Mouse (Mus musculus): Measurements from ENCODE around the gene Taf6l. TPM values are rescaled to one million over a fixed set of nuclear protein-coding genes. Genes with fewer than 3 reads are reported as not detected.
A peak's percentile ranks its signal among the peaks of the same experiment; 100 is the strongest.

The Taf6l gene
- polyA plus RNA-seq, 1 experiment from 2014 or later, result 32.2 TPM

GRCm38 (mm10) chr19:8798947-8799315 is 12.7 kb upstream of the Taf6l start:
- no peak for ATAC-seq
- no peak overlapping the region for H3K27ac ChIP-seq (ENCODE audit: low read length)

GRCm38 (mm10) chr19:8798264-8798946 is 12.2 kb upstream of the Taf6l start, which contains the start of gene Polr2g:
Polr2g (minus strand) TSS chr19:8798577.
- peak within 1 kb of the TSS; percentile 66 for H3K9ac ChIP-seq (replicated peaks; ENCODE audit: low read depth, low read length)
- no peaks in the 10 kb centered on the region for H3K27me3 ChIP-seq (replicated peaks; ENCODE audit: control insufficient read depth, insufficient read depth, low read length)
- no peaks in the 10 kb centered on the region for H3K9me3 ChIP-seq (ENCODE audit: control insufficient read depth, low read length)
- peak; percentile 61 for ATAC-seq
- H3K4me2 ChIP-seq (ENCODE audit: low read length), result peak within 1 kb of the TSS; percentile 87
- peaks cover 20% of the 10 kb centered on the region for H3K4me1 ChIP-seq (replicated peaks; ENCODE audit: control insufficient read depth, insufficient read depth, low read length)
- H3K27ac ChIP-seq (ENCODE audit: low read length), result peak within 1 kb of the TSS; percentile 60
- peaks cover 12% of the 10 kb centered on the region for H3K36me3 ChIP-seq (ENCODE audit: control insufficient read depth, insufficient read depth)
- peak within 1 kb of the TSS; percentile 61 for H3K4me3 ChIP-seq (replicated peaks; ENCODE audit: low read length)
- 2% methylated on average over 25 of the region's 25 CpGs for WGBS

More at GRCm38 (mm10) chr19:8798947-8799315, 12.7 kb upstream of the Taf6l start:
- Histone ChIP-seq H3K9ac (replicated peaks; ENCODE audit: low read depth, low read length) (no peak overlapping the region), H3K4me1 (replicated peaks; ENCODE audit: control insufficient read depth, insufficient read depth, low read length) (peaks cover 21% of the 10 kb centered on the region), H3K4me3 (replicated peaks; ENCODE audit: low read length) (no peak overlapping the region; the same call in 1 of the 2 replicates), H3K9me3 (ENCODE audit: control insufficient read depth, low read length) (no peaks in the 10 kb centered on the region), H3K36me3 (ENCODE audit: control insufficient read depth, insufficient read depth) (peaks cover 7% of the 10 kb centered on the region), H3K27me3 (replicated peaks; ENCODE audit: control insufficient read depth, insufficient read depth, low read length) (no peaks in the 10 kb centered on the region), H3K4me2 (ENCODE audit: low read length) (no peak overlapping the region; the same call in 1 of the 2 replicates)

- Histone ChIP-seq H3K4me1 (replicated peaks; ENCODE audit: control insufficient read depth, insufficient read depth, low read length) (peaks cover 12% of the 10 kb centered on the region), H3K9ac (replicated peaks; ENCODE audit: low read depth, low read length) (no peak overlapping the region), H3K4me2 (ENCODE audit: low read length) (no peak overlapping the region), H3K27me3 (replicated peaks; ENCODE audit: control insufficient read depth, insufficient read depth, low read length) (no peaks in the 10 kb centered on the region), H3K36me3 (ENCODE audit: control insufficient read depth, insufficient read depth) (peaks cover 18% of the 10 kb centered on the region), H3K4me3 (replicated peaks; ENCODE audit: low read length) (no peak overlapping the region), H3K27ac (ENCODE audit: low read length) (peak overlapping the region; percentile 37), H3K9me3 (ENCODE audit: control insufficient read depth, low read length) (no peaks in the 10 kb centered on the region)
- no peak for ATAC-seq
- WGBS, result 82% methylated on average over 7 of the region's 7 CpGs
Measured at GRCm38 (mm10) chr19:8790171-8790570, 4.0 kb upstream of the Taf6l start.

- 24% methylated on average over 1 of the region's 1 CpGs for WGBS
- H3K9ac ChIP-seq (replicated peaks; ENCODE audit: low read depth, low read length), result no peak overlapping the region
- peak overlapping the region; percentile 37 for H3K27ac ChIP-seq (ENCODE audit: low read length)
Measured at GRCm38 (mm10) chr19:8789171-8789570, 3.0 kb upstream of the Taf6l start.

GRCm38 (mm10) chr19:8788521-8788920 is 2.3 kb upstream of the Taf6l start:
- H3K27ac ChIP-seq (ENCODE audit: low read length), result peak overlapping the region; percentile 37; the same call in 1 of the 2 replicates
- no peak for ATAC-seq
- H3K27me3 ChIP-seq (replicated peaks; ENCODE audit: control insufficient read depth, insufficient read depth, low read length), result no peaks in the 10 kb centered on the region
- no peak overlapping the region for H3K9ac ChIP-seq (replicated peaks; ENCODE audit: low read depth, low read length)
- H3K9me3 ChIP-seq (ENCODE audit: control insufficient read depth, low read length), result no peaks in the 10 kb centered on the region
- no peak overlapping the region for H3K4me3 ChIP-seq (replicated peaks; ENCODE audit: low read length)
- no peak overlapping the region for H3K4me2 ChIP-seq (ENCODE audit: low read length)
- WGBS, result 15% methylated on average over 3 of the region's 3 CpGs
- peaks cover 8% of the 10 kb centered on the region for H3K36me3 ChIP-seq (ENCODE audit: control insufficient read depth, insufficient read depth)
- H3K4me1 ChIP-seq (replicated peaks; ENCODE audit: control insufficient read depth, insufficient read depth, low read length), result peaks cover 16% of the 10 kb centered on the region

More at GRCm38 (mm10) chr19:8789171-8789570, 3.0 kb upstream of the Taf6l start:
- Histone ChIP-seq H3K9me3 (ENCODE audit: control insufficient read depth, low read length) (no peaks in the 10 kb centered on the region), H3K4me2 (ENCODE audit: low read length) (no peak overlapping the region), H3K27me3 (replicated peaks; ENCODE audit: control insufficient read depth, insufficient read depth, low read length) (no peaks in the 10 kb centered on the region), H3K4me1 (replicated peaks; ENCODE audit: control insufficient read depth, insufficient read depth, low read length) (peaks cover 16% of the 10 kb centered on the region), H3K4me3 (replicated peaks; ENCODE audit: low read length) (no peak overlapping the region), H3K36me3 (ENCODE audit: control insufficient read depth, insufficient read depth) (peaks cover 14% of the 10 kb centered on the region)
- no peak for ATAC-seq

GRCm38 (mm10) chr19:8774951-8775421 is 11.2 kb downstream of the Taf6l start:
- 5% methylated on average over 20 of the region's 20 CpGs for WGBS
- Histone ChIP-seq H3K36me3 (ENCODE audit: control insufficient read depth, insufficient read depth) (peaks cover 9% of the 10 kb centered on the region; the same call in 1 of the 2 replicates), H3K27me3 (replicated peaks; ENCODE audit: control insufficient read depth, insufficient read depth, low read length) (no peaks in the 10 kb centered on the region), H3K27ac (ENCODE audit: low read length) (peak overlapping the region; percentile 99), H3K4me1 (replicated peaks; ENCODE audit: control insufficient read depth, insufficient read depth, low read length) (peaks cover 34% of the 10 kb centered on the region), H3K9me3 (ENCODE audit: control insufficient read depth, low read length) (no peaks in the 10 kb centered on the region), H3K4me3 (replicated peaks; ENCODE audit: low read length) (peak overlapping the region; percentile 82), H3K4me2 (ENCODE audit: low read length) (peak overlapping the region; percentile 99), H3K9ac (replicated peaks; ENCODE audit: low read depth, low read length) (peak overlapping the region; percentile 96)
- no peak for ATAC-seq

GRCm38 (mm10) chr19:8774086-8774835 is 12.0 kb downstream of the Taf6l start, which contains the start of gene Tmem179b:
Tmem179b (minus strand) TSS chr19:8774467.
- H3K4me1 ChIP-seq (replicated peaks; ENCODE audit: control insufficient read depth, insufficient read depth, low read length), result peaks cover 34% of the 10 kb centered on the region
- H3K27me3 ChIP-seq (replicated peaks; ENCODE audit: control insufficient read depth, insufficient read depth, low read length), result no peaks in the 10 kb centered on the region
- H3K9ac ChIP-seq (replicated peaks; ENCODE audit: low read depth, low read length), result peak within 1 kb of the TSS; percentile 96
- peak; percentile 95 for ATAC-seq
- under 1% methylated on average over 68 of the region's 68 CpGs for WGBS
- H3K4me2 ChIP-seq (ENCODE audit: low read length), result peak within 1 kb of the TSS; percentile 99
- peaks cover 13% of the 10 kb centered on the region for H3K36me3 ChIP-seq (ENCODE audit: control insufficient read depth, insufficient read depth)
- no peaks in the 10 kb centered on the region for H3K9me3 ChIP-seq (ENCODE audit: control insufficient read depth, low read length)
- H3K27ac ChIP-seq (ENCODE audit: low read length), result peak within 1 kb of the TSS; percentile 99
- H3K4me3 ChIP-seq (replicated peaks; ENCODE audit: low read length), result peak within 1 kb of the TSS; percentile 82

- H3K27ac ChIP-seq (ENCODE audit: low read length), result no peak overlapping the region
- H3K36me3 ChIP-seq (ENCODE audit: control insufficient read depth, insufficient read depth), result peaks cover 19% of the 10 kb centered on the region
- H3K4me2 ChIP-seq (ENCODE audit: low read length), result peak overlapping the region; percentile 99
- H3K27me3 ChIP-seq (replicated peaks; ENCODE audit: control insufficient read depth, insufficient read depth, low read length), result no peaks in the 10 kb centered on the region
- peak overlapping the region; percentile 82 for H3K4me3 ChIP-seq (replicated peaks; ENCODE audit: low read length)
- WGBS, result 58% methylated on average over 6 of the region's 6 CpGs
- H3K9me3 ChIP-seq (ENCODE audit: control insufficient read depth, low read length), result no peaks in the 10 kb centered on the region
- H3K9ac ChIP-seq (replicated peaks; ENCODE audit: low read depth, low read length), result no peak overlapping the region
- peaks cover 34% of the 10 kb centered on the region for H3K4me1 ChIP-seq (replicated peaks; ENCODE audit: control insufficient read depth, insufficient read depth, low read length)
- no peak for ATAC-seq
Measured at GRCm38 (mm10) chr19:8773409-8773808, 12.8 kb downstream of the Taf6l start.

- 89% methylated on average over 5 of the region's 5 CpGs for WGBS
- H3K9me3 ChIP-seq (ENCODE audit: control insufficient read depth, low read length), result no peaks in the 10 kb centered on the region
- H3K9ac ChIP-seq (replicated peaks; ENCODE audit: low read depth, low read length), result no peak overlapping the region
- H3K4me2 ChIP-seq (ENCODE audit: low read length), result no peak overlapping the region
- peaks cover 34% of the 10 kb centered on the region for H3K4me1 ChIP-seq (replicated peaks; ENCODE audit: control insufficient read depth, insufficient read depth, low read length)
- peaks cover 23% of the 10 kb centered on the region for H3K36me3 ChIP-seq (ENCODE audit: control insufficient read depth, insufficient read depth)
- no peak for ATAC-seq
- no peaks in the 10 kb centered on the region for H3K27me3 ChIP-seq (replicated peaks; ENCODE audit: control insufficient read depth, insufficient read depth, low read length)
- no peak overlapping the region for H3K4me3 ChIP-seq (replicated peaks; ENCODE audit: low read length)
- no peak overlapping the region for H3K27ac ChIP-seq (ENCODE audit: low read length)
Measured at GRCm38 (mm10) chr19:8772996-8773395, 13.2 kb downstream of the Taf6l start.

All from forebrain, embryonic 16.5 days (tissue).